In genomic region chr12:17265971-17266672, GRCm38 (mm10) we compare ENCODE assay signal across 7 mouse cellular contexts. TPM values are rescaled to one million over a fixed set of nuclear protein-coding genes. Genes with fewer than 3 reads are reported as not detected.
DNase-seq lines count a peak whose midpoint lies in the region; ATAC-seq lines count a peak whose summit lies in the region.

Pdia6 (plus strand) TSS chr12:17266545.

- peak within 1 kb of the TSS; percentile 87 for H3K4me3 ChIP-seq in intestine, embryonic 16.5 days (ENCODE audit: low read length)
- H3K4me3 ChIP-seq in midbrain, embryonic 11.5 days (ENCODE audit: low read depth, low read length) = peak within 1 kb of the TSS; percentile 78

- intact Hi-C loops in left cerebral cortex, postnatal 36 days (cut with DNase I) = loop anchor here (5.0 kb wide), 1 partner anchor 454 kb away; the partner anchor contains the start of gene E2f6

- H3K36me3 ChIP-seq in intestine, embryonic 16.5 days (ENCODE audit: control insufficient read depth, insufficient read depth, low read length) = peaks cover 6% of the 10 kb centered on the region
- peaks cover 7% of the 10 kb centered on the region for H3K36me3 ChIP-seq in midbrain, embryonic 11.5 days (ENCODE audit: control insufficient read depth, insufficient read depth, low read length)

- no peaks in the 10 kb centered on the region for H3K27me3 ChIP-seq in intestine, embryonic 16.5 days (replicated peaks; ENCODE audit: control insufficient read depth, insufficient read depth, low read length)
- no peaks in the 10 kb centered on the region for H3K27me3 ChIP-seq in midbrain, embryonic 11.5 days (ENCODE audit: control insufficient read depth, insufficient read depth, low read length)

- H3K9me3 ChIP-seq in intestine, embryonic 16.5 days (ENCODE audit: control insufficient read depth, low read length) = no peaks in the 10 kb centered on the region
- H3K9me3 ChIP-seq in midbrain, embryonic 11.5 days (ENCODE audit: control insufficient read depth, low read length) = no peaks in the 10 kb centered on the region

- peak within 1 kb of the TSS; percentile 77 for H3K4me2 ChIP-seq in intestine, embryonic 16.5 days (ENCODE audit: low read depth, low read length)
- H3K4me2 ChIP-seq in midbrain, embryonic 11.5 days = peak within 1 kb of the TSS; percentile 79

- peak within 1 kb of the TSS; percentile 67 for H3K27ac ChIP-seq in intestine, embryonic 16.5 days (ENCODE audit: low read length)
- peak within 1 kb of the TSS; percentile 57 for H3K27ac ChIP-seq in midbrain, embryonic 11.5 days (ENCODE audit: low read depth, low read length)

- H3K4me1 ChIP-seq in intestine, embryonic 16.5 days (ENCODE audit: control insufficient read depth, insufficient read depth, low read length) = peaks cover 15% of the 10 kb centered on the region
- H3K4me1 ChIP-seq in midbrain, embryonic 11.5 days (ENCODE audit: control insufficient read depth, insufficient read depth, low read length) = peaks cover 10% of the 10 kb centered on the region

- peak; percentile 87 for DNase-seq in adrenal gland, adult 8-10 months
- peak; percentile 93 for DNase-seq in embryo, embryonic 9.5 days (ENCODE audit: extremely low spot score)
- peak; percentile 83 to 92 for DNase-seq in gastrocnemius, postnatal 4 days (ENCODE audit: low spot score in 2 of 2)
- DNase-seq in left cerebral cortex, postnatal 36 days (ENCODE audit: low spot score in 2 of 2) = peak; percentile 91 to 92
- DNase-seq in midbrain, embryonic 11.5 days (ENCODE audit: low spot score, missing footprints) = peak; percentile 99
- DNase-seq in skeletal muscle tissue, adult 2 months (ENCODE audit: low read depth, low spot score) = peak; percentile 92

- peak within 1 kb of the TSS; percentile 90 for H3K9ac ChIP-seq in intestine, embryonic 16.5 days (ENCODE audit: low read depth, low read length)
- H3K9ac ChIP-seq in midbrain, embryonic 11.5 days (ENCODE audit: low read length) = peak within 1 kb of the TSS; percentile 92

- ATAC-seq in intestine, embryonic 16.5 days = peak; percentile 100
- ATAC-seq in midbrain, embryonic 11.5 days (ENCODE audit: low FRiP score) = peak; percentile 99

- WGBS in intestine, embryonic 16.5 days = under 1% methylated on average over 48 of the region's 48 CpGs
- 2% methylated on average over 45 of the region's 48 CpGs for WGBS in midbrain, embryonic 11.5 days

RNA-seq across cellular contexts. Expression of gene Pdia6, which starts in this region (rescaled TPM):
- 100 to 1,000 TPM; 165 to 203 (median 180) TPM for total RNA-seq in adrenal gland, adult 8-10 months (2022)
- 100 to 1,000 TPM; 140 to 153 TPM for total RNA-seq in gastrocnemius, postnatal 4 days (2021)
- 612 and 650 TPM in 2 replicates for polyA plus RNA-seq in intestine, embryonic 16.5 days (2015; fragmentation: Nextera tagmentation; extraction: Ambion mirVana)
- total RNA-seq in left cerebral cortex, postnatal 36 days (2021) = 100 to 1,000 TPM; 104 to 150 TPM
- polyA plus RNA-seq in midbrain, embryonic 11.5 days (2014; fragmentation: Nextera tagmentation; extraction: Ambion mirVana) = 540 TPM in 2 replicates

Comparison
In these comparisons a context has a peak if more than half of its experiments do, and no peak if none do; other contexts are left out.
1. Peak in every context shown above with its lines: DNase-seq, ATAC-seq, H3K4me3 ChIP-seq and H3K27ac ChIP-seq.